Mouse (Mus musculus) embryo, embryonic 11 days (tissue): ENCODE measurements around the gene Ier2.

Experiments
- DNase-seq: peaks from one replicate; pipeline ENCODE4 v3.0.0-alpha.2; 2015

The Ier2 gene

DNA sequence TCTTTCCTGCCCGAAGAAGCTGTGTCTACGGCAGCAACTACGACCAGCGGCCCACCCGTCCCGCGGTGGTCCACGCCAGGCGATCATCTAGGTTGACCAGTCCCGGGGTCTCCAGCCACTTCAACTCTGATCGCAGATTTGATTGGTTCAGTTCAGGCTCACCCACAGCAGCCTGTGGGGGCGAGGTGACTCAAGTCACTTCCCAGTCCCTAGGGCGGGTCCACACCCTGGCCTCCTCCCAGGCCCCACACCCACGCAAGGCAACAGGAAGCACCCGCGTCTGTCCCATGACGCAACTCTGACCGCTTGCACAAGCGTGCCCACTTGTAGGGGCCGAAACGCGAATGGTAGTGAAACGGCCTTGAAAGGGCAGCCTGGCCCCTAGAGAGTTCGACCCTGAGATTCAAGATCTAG lies 1.2 kb downstream of the Ier2 start:
- DNase-seq = peak; percentile 68

DNA sequence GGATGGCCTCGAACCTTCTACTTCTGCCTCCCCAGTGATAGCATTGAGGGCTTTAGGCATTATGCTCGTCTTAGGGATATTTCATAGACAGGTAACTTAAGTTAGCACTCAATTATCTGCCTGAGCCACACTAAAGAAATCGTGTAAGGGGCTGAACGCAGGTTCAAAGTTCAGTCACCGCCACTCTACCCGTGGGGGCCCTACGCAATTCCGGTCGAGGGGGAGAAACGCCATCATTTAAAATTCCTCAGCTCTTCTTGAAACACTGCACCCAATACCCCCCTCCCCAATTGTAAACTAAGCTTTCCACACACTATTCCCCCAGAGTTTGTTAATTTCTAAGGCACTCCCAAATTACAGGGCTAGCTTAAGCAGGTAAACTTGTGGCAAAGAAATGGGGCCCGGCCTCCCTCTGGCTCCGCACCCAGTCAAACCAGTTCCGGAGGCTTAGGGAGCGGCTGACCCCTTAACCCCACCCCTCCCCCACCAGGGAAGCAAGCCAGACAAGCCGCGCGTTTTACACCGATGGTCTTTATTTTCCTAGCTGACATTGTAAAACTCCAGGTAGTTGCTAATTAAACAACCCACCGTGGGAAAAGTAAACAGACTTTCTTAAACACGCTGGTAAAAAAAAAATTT lies 1.7 kb downstream of the Ier2 start:
- DNase-seq = peak; percentile 82

DNA sequence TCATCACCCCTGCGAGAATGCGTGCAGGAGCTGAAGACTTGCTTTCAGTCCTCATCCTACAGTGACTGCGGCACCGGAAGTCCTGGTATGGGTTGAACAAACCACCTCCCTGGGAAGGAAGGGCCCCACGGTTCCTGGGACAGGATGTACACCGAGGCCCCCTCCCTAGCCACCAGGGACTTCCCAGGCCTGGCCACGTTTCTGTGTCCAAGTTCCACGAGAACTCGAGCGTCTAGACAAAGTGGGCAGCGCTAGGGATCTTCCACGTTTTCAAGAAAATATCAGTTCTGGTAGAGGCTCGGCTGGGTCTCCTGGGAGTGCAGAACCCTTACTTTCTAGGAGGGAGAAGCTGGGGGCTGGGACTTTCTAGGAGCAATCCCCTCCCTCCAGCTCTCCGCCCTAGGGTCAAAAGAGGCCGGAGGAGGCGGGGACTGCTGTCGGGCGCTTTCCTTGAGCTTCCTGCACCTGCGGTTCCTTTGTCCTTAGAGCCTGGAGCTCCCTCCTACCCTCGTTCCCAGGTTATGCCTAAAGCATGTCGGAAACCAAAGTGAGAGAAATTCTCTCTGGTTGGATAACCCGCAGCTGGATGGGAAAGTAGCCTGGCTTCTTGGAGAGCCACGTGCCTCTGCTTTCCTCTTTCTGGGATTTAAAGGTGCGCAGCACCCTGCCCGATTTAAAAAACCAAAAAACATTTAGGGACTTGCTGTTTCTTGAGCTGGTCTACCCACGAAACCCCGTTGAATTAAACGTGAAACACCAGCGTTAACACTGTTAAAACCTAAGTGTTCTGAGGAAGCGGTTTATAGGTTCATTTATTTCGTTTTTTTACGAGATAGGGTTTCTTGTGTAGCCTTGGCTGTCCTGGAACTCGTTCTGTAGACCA lies 2.5 kb downstream of the Ier2 start:
- peak; percentile 87 for DNase-seq

DNA sequence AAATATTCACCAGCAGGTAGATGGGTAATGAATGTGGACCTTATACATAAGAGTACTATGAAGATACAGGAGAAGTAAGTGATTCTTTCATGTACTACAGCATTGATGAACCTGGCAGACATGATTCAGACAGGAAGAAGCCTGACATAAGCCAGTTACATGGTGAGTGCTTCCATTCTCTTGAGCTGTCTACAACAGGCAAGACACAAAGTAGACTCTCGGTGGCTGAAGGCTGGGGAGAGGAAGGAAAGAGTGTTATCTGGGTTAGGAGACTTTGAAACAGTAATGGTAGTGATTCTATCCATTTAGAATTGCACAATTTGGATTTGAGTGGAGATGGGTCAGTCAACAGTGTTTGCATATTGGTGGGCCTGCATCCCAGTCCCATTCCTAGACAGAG lies 3.7 kb downstream of the Ier2 start:
- no peak for DNase-seq

DNA sequence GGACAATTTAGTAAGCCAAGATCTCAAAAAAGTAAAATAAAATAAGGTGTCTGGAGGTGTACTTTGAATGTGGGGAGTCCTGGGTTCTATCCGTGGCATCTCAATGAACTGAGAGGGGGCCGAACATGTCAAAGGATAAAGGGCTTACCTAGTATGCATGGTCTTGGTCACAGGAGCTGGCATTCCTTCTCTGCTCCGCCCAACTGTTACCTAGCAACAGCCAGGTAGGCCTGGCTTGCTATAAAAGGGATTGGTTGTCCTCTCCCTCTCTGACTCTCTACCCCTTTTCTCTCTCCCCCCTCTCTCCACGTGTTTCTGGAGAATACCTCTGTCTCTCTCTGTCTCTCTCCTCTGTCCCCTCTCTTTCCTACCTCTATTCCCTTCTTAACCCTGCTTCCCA lies 5.0 kb downstream of the Ier2 start:
- no peak for DNase-seq

DNA sequence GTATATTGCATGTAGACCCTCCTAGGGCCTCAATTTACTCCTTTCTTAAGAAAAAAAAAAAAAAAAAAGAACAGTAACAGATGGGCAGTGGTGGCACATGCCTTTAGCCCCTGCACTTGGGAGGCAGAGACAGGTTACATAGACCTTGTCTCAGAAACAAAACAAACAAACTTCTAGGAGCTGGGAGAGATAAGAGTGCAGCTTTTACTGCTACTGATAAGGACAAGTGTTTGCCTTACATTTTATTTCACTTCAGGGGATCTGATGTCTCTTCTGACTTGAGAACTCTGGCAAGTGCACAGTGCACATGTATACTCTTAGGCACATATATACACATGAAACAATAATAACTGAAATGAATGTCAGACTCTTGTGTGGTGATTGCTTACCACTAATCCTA lies 5.4 kb downstream of the Ier2 start:
- no peak for DNase-seq

DNA sequence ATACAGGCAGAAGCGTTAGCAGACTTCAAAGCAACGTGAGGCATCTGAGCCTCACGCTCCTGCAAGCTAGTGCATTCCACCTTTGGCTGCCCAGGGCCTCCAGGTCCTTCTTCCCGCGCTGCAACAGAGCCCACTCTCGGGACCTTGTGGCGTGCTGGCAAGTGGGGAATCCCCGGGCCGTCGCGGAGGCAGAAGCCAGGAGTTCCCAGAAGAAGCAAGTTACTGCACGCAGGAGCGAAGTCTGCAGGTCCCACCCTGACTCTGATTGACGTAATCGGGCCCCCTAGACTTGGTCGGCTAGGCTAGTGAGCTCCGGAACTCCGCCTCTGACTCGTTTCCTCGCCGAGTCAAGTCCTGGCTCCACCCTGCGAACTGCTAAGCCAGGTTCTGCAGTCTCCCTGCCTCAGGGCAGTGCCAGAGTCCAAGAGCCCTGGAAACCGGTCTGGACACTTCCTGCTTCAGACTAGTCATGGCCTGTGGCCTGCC lies 6.0 kb downstream of the Ier2 start:
- DNase-seq = peak; percentile 91

DNA sequence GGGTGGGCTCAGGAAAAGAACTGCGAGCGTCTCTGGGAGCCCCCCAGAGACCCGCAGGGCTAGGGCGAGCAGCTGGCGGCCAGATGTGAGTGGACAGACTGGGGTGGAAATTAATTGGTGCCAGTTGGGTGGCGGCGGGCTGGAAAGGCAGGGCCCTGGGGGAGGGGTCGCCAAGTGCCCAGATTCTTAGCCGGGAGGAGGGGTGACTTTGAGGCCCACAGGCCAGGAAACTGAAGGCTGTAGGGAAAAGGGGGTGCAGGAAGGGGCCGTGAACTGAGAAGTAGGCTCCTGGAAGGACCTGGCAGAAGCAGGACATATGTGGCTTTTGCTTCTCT lies 6.5 kb downstream of the Ier2 start:
- peak; percentile 91 for DNase-seq

DNA sequence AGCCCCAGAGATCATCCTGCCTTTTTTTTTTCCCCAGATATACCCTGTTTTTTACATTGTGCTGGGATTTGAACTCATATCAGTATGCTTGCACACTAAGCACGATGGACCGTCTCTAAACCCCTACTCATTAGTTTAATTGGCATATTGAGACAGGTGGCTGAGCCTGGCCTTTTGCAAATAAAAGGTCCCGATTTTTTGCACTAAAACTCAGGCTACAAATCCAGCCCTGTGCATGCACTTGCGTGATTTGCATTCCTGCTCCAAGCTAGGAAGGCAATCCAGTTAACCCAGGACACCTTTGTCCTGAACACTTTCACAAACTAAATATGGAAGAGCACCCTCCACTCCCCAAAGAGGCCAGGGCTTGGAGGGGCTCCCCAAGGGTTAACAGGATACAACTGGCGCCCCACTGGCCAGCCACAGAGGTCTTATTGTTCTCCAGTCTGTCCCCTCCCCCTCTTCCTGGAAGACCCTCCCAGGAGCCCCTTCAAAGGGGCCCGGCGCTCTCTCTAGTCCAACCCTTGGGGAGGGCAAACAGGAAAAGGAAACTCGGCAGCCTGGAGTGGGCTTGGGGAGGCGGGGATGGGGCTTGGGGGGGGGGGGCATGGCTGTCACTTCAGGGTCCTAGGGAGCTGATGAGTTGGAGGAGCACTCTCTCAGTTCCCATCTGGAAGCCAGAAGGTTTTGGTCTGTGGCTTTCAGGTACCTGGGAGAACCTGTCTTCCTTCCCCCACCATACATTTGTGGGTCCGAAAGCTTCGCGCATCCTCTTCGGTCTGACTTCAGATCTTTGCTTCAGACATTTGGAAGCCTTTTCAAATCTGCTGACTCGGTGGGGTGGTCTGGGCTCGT lies 7.1 kb downstream of the Ier2 start:
- DNase-seq = peak; percentile 95

DNA sequence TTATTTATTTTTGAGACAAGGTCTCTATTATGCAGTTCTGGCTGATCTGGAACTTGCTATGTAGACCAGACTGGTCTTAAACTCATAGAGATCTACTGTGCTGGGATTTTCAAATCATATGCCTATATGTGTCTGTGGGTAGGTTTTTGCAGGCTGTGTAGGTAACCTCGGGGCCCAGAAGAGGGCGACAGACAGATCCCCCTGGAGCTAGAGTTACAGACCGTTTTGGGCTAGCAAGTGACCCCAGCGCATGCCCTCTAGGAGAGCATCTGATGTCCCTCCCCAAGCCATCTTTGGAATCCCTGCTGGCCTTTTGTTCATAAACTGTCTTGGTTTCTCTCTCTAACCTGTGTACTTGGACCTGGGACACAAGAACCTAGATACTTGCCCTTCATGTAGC lies 8.1 kb downstream of the Ier2 start:
- DNase-seq = no peak

DNA sequence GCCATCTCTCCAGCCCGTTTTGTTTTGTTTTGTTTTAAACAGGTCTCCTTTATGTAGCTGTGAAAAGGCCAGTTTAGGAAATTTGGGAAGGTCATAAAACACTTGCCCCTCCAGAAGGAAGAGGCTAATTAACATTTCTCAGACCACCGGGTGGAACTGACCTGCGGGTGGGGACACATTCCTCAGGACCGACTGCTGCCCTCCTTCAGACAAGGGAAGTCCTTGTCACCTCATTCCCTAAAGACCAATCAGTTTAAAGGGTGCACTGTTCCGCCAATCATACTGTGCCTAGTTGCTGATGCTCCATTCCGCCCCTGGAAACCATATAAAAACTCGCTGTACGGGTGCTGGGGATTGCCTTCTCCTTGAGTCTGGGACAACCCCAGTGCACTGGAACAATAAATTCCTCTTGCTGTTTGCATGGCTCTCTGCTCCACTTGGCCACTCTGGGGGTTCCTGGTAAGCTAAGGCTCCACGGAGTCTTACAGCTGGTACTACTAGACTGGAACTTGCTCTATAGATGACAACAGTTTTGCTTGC lies 9.5 kb downstream of the Ier2 start:
- DNase-seq = no peak

DNA sequence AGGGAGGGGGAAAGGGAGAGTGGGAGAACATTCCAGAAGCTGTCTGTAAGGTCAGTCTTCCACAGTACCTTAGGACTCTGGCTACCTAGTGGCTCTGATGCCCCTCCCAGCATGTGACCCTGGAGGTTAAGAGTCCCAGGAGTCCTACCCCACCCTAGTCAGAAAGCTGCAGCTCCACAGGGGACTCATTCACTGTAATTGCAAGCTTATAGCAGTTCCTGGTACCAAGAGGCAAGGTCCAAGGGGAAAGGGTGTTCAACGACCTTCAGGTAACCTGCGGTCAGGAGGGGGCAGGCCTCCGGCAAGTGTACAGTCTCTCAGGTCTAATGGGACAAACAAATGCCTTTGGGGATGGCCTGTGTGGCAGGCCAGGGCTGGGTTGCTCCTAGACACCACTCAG lies 12.4 kb downstream of the Ier2 start:
- no peak for DNase-seq

DNA sequence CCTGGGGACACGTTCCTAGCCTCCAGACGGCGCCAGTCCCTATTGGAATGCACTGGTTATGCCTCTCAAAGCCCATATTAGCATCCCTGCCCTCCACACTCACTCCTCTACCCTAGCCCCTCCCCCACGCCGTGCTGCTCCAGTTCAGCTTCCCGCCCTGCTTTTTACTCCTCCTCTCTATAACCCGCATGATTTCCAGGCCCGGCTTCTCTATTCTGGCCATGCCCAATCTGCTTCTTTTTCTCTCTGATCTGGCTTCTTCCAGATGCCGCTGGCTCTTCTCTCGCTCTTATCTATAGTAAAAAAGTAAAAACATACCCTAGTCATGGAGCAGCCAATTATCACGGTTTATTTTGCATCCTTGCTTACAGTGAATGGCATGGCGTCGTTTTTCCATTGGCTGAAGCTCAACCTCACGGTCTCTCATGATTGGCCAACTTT lies 15.2 kb downstream of the Ier2 start:
- peak; percentile 90 for DNase-seq

DNA sequence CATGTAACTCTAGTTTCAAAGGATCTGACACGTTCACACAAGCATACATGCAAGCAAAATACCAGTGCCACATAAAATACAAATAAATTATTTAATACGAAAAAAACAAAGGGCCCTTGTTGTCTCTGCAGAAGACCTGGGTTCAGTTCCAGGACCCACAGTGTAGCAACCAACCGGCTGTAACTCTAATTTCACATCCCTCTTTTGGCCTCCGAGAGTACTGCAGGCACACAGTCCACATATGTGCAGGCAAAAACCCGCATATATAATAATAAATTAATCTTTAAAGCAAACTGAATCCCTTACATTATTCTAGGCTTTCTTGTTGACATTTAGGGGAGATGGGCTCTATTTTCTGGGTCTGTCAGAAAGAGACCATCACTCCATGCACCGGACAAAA lies 15.9 kb downstream of the Ier2 start:
- no peak for DNase-seq

DNA sequence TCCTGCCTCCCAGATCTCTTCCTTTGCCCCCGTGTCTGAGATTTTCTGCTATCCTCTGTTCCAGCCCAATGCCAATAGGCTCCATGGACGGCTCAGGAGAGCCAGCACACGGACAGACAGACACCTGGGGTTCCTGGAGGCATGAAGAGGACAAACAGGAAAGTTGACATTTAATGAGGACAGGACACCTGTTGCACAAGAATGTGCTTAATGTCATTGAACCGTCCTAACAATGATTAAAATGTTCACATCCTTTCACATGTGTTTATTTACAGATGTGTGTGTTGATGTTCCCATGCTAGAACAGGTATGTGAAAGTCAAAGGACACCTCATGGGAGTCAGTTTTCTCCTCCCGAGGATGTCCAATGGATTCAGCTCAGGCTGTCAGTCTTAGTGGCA lies 19.6 kb downstream of the Ier2 start:
- no peak for DNase-seq

DNA sequence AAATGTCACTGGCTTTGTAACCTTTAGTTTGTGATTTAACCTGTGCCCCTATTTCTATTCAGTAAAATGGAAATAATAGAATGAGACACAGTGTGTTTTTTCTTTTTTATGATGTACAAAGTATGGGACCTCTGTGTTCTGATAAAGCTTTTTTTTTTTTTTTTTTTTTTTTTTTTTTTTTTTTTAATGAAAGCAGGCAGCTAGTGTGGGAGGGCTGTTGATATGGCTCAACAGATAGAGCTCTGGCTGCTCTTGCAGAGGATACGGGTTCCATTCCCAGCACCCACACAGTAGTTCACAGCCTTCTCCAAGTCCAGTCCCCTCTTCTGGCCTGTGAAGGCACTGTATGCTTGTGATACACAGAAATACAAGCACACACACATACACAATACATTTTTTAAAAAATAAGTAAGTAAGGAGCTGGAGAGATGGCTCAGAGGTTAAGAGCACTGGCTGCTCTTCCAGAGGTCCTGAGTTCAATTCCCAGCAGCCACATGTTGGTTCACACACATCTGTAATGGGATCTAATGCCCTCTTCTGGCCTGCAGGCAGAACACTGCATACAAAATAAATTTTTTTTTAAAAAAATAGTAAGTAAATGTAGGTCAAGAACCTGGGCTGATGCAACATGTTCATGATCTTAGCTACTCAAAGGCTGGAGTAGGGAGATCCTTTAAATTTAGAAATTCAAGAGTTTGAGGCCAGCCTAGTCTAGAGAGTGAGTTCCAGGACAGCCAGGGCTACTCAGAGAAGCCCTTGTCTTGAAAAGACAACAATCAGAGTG lies 20.9 kb downstream of the Ier2 start:
- no peak for DNase-seq

DNA sequence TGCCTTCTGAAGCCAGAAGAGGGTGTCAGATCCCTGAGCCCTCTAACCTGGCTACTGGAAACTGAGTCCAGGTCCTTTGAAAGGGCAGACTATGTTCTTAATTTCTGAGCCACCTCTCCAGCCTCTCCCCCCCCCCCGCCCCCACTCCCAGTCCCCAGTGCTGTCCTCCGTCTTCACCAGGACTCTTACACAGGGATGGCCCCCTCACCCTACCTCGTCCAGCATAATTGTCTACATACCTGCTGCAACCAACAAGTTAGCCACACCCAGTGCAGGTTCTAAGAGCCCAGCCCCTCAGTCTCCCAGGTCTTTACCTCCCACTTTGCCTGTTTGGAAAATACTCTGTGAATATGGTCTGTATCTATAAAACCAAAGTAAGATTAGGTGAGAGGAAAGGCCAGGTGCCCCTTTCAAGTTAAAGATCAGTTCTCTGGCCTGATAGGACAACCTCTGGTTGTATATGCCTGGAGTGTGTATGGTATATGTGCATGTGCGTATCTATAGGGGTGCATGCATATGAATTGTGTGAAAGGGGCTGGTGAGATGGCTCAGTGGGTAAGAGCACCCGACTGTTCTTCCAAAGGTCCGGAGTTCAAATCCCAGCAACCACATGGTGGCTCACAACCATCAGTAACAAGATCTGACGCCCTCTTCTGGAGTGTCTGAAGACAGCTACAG lies 21.9 kb downstream of the Ier2 start:
- DNase-seq = no peak

DNA sequence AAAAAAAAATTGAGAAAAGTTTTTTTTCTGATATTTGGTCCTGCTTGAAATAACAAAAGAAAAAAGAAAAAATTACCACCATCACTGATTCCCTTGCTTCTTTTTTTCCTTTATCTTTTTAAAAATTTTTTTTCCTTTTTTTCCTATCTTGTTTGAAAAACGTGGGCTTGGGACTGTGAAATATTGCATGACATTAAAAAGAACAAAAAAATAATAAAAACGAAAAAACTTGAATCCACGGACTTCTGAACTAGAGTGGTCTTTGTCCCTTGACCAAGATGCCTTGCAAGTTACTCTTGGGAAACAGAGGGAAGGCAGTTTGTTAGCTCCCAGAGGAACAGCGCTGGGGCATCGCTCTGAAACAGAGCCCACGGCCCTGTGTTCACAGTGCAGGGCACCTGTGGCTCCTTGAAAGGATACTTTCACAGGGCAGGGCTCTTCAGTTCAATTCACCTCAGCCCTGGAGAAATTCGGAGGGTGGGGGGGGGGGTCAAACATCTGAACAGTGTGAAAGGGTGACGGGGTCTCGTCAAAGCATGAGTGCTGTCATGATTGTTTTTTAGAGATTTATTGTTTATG lies 22.6 kb downstream of the Ier2 start:
- DNase-seq = no peak

DNA sequence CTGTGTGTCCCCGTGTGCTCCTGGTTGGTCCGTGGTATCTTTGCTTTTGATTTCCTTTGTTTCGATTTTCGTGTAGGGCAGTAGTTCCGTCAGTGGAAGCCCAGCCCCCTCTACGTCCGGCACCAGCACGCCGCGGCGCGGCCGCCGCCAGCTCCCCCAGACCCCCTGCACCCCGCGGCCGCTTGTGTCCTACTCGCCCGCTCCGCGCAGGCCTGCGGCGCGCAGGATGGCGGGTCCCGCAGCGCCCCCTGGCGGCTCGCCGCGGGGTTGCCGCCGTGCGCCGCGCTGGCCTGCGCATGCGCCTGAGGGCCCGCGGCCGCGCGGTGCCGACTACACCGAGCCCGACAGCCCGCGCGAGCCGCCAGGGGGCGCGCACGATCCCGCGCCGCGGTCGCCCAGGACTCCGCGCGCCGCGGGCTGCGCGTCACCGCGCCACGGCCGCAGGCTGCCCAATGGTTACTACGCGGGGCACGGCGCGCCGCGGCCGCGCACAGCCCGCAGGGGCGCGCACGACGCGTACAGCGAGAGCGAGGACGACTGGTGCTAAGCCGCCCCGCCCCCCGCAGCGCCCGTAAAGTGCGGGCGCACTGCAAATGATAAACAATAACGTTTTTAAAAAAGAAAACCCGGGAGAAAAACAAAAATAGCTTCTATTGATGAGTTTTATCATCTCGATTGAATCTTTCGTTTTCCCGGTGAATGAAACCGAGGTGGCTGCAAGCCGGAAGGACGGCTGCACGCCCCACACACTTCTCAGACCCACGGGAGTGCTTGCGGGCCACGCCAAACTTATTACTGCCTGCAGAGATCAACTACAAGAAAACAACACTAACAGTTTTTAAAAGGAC lies 23.3 kb downstream of the Ier2 start:
- peak; percentile 99 for DNase-seq

DNA sequence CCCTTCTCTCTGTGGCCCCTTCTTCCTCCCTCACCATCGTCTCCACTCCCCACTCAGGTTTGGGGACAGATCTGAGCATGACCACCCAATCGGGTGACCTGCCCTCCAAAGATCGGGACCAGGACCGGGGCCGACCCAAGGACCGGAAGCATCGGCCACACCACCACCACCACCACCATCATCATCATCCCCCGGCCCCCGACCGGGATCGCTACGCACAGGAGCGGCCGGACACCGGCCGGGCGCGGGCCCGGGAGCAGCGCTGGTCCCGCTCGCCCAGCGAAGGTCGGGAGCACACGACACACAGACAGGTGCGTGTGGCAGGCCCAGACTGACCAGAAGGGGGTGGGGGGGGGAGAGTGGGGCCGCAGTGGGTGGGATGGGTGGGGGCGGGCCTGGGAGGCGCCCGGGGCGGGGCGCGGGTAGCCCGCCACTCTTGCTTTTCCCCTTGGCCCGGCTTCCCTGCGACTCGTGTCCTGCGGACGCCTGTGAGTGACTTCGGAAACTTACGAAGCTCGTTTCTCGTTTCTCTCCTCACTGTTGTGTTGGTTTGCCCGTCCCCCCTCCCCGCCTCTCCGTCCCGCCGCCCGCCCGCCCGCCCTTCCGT lies 24.0 kb downstream of the Ier2 start:
- peak; percentile 70 for DNase-seq
